Mouse (Mus musculus) lung, embryonic 15.5 days (tissue): ENCODE results near the gene Gucy2d. TPM values are rescaled to one million over a fixed set of nuclear protein-coding genes. Genes with fewer than 3 reads are reported as not detected.

Experiments used
- ATAC-seq: fragments of 200-750 bp; cut with Nextera tagmentation; 2 replicates; pipeline ENCODE4 v1.8.0; 2017; ENCODE audit warnings: moderate number of reproducible peaks, borderline replicate concordance; ENCODE audit not compliant: low FRiP score, low TSS enrichment; ENCODE audit errors: extremely low read depth
- H3K27ac ChIP-seq: fragments of 300-500 bp; sonication (generic); 2 replicates; pipeline ENCODE4 v1.5.1; 2015; ENCODE audit warnings: moderate library complexity, mild to moderate bottlenecking, inconsistent platforms
- H3K27me3 ChIP-seq: fragments of 300-500 bp; sonication (generic); 2 replicates; pipeline ENCODE4 v1.6.1; 2015; ENCODE audit warnings: inconsistent platforms
- H3K36me3 ChIP-seq: fragments of 300-500 bp; sonication (generic); 2 replicates; pipeline ENCODE4 v1.6.1; 2015; ENCODE audit warnings: inconsistent platforms
- H3K4me1 ChIP-seq: fragments of 300-500 bp; sonication (generic); 2 replicates; pipeline ENCODE4 v1.6.1; 2015; ENCODE audit warnings: inconsistent platforms
- H3K4me2 ChIP-seq: fragments of 300-500 bp; sonication (generic); 2 replicates; pipeline ENCODE4 v1.6.1; 2015; ENCODE audit warnings: inconsistent platforms, mild to moderate bottlenecking, moderate library complexity
- H3K4me3 ChIP-seq: fragments of 300-500 bp; sonication (generic); 2 replicates; pipeline ENCODE4 v1.5.1; 2015; ENCODE audit warnings: mild to moderate bottlenecking, inconsistent platforms
- H3K9ac ChIP-seq: fragments of 300-500 bp; sonication (generic); 2 replicates; pipeline ENCODE4 v1.6.1; 2015; ENCODE audit warnings: inconsistent platforms
- H3K9me3 ChIP-seq: fragments of 300-500 bp; sonication (generic); 2 replicates; pipeline ENCODE4 v1.6.1; 2016; ENCODE audit warnings: inconsistent platforms
- WGBS: fragments of 180-500 bp; shearing (Covaris S2); methylation state at CpG from one replicate; pipeline ENCODE4 v1.1.7; 2015; 5-methylcytosine and 5-hydroxymethylcytosine counted together
- polyA plus RNA-seq: library from polyadenylated mRNA; unstranded; fragments of >200 nt; fragmentation: Nextera tagmentation; extraction: Ambion mirVana; gene quantifications from 2 replicates; pipeline ENCODE4 v1.2.1, GENCODE M21; 2015

Gene Gucy2d
- polyA plus RNA-seq, 1 experiment from 2014 or later = not detected

DNA sequence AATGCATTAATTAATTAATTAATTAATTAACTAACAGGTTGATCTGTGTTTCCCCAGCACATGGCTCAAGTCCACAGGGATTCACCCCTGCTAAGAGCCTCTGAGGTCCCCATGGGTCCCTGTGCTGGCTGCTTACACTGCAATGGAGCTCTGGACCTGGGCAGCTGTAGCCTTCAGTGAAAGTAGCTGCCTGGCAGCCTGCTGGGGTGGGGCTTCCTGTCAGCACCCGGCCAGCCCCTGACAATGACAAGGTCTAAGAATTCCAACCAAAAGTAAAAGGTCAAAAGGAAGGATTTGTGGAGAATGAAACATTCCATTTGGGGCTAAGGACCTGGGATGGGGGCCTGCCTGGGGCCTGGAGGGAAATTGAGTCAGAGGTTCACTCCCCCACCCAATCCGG lies 53.1 kb downstream of the Gucy2d start:
- H3K9me3 ChIP-seq = no peaks in the 10 kb centered on the region
- ATAC-seq = no peak
- H3K4me2 ChIP-seq = no peak overlapping the region
- no peak overlapping the region for H3K9ac ChIP-seq
- no peak overlapping the region for H3K4me3 ChIP-seq
- H3K4me1 ChIP-seq = peaks cover 28% of the 10 kb centered on the region
- WGBS = 56% methylated on average over 2 of the region's 2 CpGs
- no peak overlapping the region for H3K27ac ChIP-seq
- no peaks in the 10 kb centered on the region for H3K36me3 ChIP-seq
- H3K27me3 ChIP-seq = 0 out of 2 replicates have a peak, but pooled peaks cover 6% of the 10 kb centered on the region

DNA sequence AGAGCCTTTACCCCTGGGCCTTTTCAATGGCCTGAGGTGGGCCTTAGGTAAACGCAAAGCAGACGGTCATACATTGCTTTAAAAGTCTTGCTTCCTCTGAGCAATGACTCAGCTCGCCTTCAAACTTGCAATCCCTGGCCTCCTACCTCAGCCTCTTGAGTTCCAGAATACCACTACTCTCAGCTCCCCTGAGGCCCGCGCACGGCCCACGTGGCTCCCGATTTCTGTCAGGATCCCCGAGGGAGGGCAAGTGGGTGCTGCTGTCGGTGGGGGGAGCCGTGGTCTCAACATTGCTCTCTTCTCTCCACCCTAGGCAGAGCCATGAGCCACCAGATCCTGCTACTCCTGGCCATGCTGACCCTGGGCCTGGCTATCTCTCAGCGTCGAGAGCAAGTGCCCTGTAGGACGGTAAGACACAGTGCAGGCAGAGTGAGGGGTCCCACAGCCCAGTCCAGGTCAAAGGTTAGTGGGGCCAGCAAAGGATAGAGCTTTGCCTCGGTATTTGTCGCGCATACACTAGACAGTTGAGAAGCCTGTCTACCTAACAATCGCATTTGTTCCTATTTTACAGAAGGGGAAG lies 53.8 kb downstream of the Gucy2d start:
- Histone ChIP-seq H3K36me3 (no peaks in the 10 kb centered on the region), H3K4me3 (no peak overlapping the region), H3K4me2 (no peak overlapping the region), H3K9ac (no peak overlapping the region), H3K4me1 (peaks cover 26% of the 10 kb centered on the region), H3K9me3 (no peaks in the 10 kb centered on the region), H3K27me3 (0 out of 2 replicates have a peak, but pooled peaks cover under 1% of the 10 kb centered on the region), H3K27ac (0 out of 2 replicates have a peak overlapping the region, but pooled peaks have one; percentile 4)
- ATAC-seq = no peak
- 53% methylated on average over 18 of the region's 18 CpGs for WGBS

DNA sequence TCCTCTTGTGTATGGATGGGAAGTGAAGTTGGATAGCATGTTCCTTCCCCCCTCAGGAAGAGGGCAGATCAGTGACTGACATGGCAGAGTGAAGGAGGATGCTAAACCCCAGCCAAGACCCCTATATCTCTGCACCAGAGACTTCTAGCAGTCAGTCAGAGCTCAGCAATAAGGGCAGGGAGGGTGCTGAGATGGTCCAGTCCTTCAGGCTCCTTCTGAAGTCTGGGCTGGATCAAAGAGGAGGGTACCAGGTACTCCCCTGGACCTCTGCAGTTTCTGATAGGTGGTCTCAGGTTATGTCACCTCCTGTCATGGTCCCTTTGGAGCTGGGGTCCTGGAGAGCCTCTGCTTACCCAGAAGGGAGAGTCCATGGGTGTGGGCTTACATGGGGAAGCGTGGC lies 55.4 kb downstream of the Gucy2d start:
- H3K27ac ChIP-seq = no peak overlapping the region
- H3K4me3 ChIP-seq = no peak overlapping the region
- H3K9ac ChIP-seq = no peak overlapping the region
- ATAC-seq = no peak
- no peaks in the 10 kb centered on the region for H3K9me3 ChIP-seq
- peaks cover 19% of the 10 kb centered on the region for H3K4me1 ChIP-seq
- WGBS = 76% methylated on average over 1 of the region's 1 CpGs
- H3K27me3 ChIP-seq = no peaks in the 10 kb centered on the region
- no peaks in the 10 kb centered on the region for H3K36me3 ChIP-seq
- no peak overlapping the region for H3K4me2 ChIP-seq

DNA sequence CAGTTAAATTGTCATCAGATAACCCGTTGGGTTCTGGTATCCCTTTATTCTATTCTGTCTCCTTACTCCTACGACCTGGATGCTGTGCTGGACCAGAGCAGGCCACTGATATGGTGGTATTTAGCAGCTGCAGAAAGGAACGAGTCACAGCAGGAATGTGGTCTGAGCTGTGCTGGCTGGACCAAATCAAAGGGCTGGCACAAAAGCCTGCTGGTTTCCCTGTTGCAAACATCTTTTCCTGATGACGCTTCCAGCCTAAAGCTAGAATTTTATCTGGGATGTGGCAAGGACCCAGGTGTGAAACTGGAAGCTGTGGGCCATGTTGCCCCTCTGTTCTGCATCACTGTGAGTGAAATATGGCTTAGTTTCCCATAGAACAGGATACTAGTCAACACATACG lies 57.2 kb downstream of the Gucy2d start:
- no peak for ATAC-seq
- no peak overlapping the region for H3K4me2 ChIP-seq
- WGBS = 66% methylated on average over 5 of the region's 5 CpGs

DNA sequence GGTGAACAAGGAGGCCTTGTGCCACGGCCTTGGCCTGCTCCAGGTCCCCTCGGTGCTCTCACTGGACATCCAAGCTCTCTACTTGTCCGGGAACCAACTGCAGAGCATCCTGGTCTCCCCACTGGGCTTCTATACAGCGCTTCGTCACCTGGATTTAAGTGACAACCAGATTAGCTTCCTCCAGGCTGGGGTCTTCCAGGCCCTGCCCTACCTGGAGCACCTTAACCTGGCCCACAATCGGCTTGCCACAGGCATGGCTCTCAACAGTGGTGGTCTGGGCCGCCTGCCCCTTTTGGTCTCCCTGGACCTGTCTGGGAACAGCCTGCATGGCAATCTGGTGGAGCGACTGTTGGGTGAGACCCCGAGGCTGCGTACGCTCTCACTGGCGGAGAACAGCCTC lies 57.9 kb downstream of the Gucy2d start:
- Histone ChIP-seq H3K4me1 (peaks cover 25% of the 10 kb centered on the region), H3K27me3 (no peaks in the 10 kb centered on the region), H3K36me3 (no peaks in the 10 kb centered on the region), H3K4me2 (no peak overlapping the region), H3K9ac (no peak overlapping the region), H3K27ac (no peak overlapping the region), H3K9me3 (no peaks in the 10 kb centered on the region), H3K4me3 (no peak overlapping the region)
- ATAC-seq = no peak
- WGBS = 90% methylated on average over 12 of the region's 12 CpGs

More for the DNA sequence above, 57.2 kb downstream of the Gucy2d start:
- Histone ChIP-seq H3K9me3 (no peaks in the 10 kb centered on the region), H3K4me3 (no peak overlapping the region), H3K36me3 (no peaks in the 10 kb centered on the region), H3K9ac (no peak overlapping the region), H3K27me3 (no peaks in the 10 kb centered on the region), H3K27ac (no peak overlapping the region), H3K4me1 (peaks cover 19% of the 10 kb centered on the region)

DNA sequence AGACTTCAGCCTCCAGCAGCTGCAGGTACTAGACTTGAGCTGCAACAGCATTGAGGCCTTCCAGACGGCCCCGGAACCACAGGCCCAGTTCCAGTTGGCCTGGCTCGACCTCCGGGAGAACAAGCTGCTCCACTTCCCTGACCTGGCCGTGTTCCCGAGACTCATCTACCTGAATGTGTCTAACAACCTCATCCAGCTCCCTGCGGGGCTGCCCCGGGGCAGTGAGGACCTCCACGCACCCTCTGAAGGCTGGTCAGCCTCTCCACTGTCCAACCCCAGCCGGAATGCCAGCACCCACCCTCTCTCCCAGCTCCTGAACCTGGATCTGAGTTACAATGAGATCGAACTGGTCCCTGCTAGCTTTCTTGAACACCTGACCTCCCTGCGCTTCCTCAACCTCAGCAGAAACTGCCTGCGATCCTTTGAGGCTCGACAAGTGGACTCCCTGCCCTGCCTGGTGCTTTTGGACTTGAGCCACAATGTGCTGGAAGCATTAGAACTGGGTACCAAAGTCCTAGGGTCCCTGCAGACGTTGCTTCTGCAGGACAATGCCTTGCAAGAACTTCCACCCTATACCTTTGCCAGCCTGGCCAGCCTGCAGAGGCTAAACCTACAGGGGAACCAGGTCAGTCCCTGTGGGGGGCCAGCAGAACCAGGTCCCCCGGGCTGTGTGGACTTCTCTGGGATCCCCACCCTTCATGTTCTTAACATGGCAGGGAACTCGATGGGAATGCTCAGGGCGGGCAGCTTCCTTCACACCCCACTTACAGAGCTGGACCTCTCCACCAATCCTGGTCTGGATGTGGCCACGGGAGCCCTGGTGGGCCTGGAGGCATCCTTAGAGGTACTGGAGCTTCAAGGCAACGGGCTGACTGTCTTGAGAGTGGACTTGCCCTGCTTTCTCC lies 58.7 kb downstream of the Gucy2d start:
- no peak for ATAC-seq
- Histone ChIP-seq H3K4me1 (peaks cover 22% of the 10 kb centered on the region), H3K27me3 (no peaks in the 10 kb centered on the region), H3K9me3 (no peaks in the 10 kb centered on the region), H3K4me2 (no peak overlapping the region), H3K27ac (no peak overlapping the region), H3K4me3 (no peak overlapping the region), H3K9ac (no peak overlapping the region), H3K36me3 (no peaks in the 10 kb centered on the region)
- WGBS = 80% methylated on average over 20 of the region's 20 CpGs

DNA sequence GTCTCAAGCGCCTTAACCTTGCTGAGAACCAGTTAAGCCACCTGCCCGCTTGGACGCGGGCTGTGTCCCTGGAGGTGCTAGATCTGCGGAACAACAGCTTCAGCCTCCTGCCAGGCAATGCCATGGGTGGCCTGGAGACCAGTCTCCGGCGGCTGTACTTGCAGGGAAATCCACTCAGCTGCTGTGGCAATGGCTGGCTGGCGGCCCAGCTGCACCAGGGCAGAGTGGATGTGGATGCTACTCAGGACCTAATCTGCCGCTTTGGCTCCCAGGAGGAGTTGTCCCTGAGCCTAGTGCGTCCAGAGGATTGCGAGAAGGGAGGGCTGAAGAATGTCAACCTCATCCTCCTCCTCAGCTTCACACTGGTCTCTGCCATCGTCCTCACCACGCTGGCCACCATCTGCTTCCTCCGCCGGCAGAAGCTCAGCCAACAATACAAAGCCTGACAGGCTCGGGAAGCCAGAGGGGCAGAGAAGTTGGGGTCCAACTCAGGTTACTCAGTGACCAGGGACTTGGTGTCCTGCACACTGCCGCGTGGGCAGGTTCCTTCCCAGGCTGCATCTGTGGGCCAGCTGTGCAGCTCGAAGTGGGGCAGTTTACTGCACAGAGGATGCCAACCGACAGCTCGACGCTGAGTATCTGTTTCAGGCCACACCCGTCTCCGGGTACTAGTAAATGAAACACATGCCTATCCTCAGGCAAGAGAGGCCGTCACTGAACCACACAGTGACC lies 59.5 kb downstream of the Gucy2d start:
- Histone ChIP-seq H3K27me3 (no peaks in the 10 kb centered on the region), H3K9me3 (no peaks in the 10 kb centered on the region), H3K4me2 (no peak overlapping the region), H3K9ac (no peak overlapping the region), H3K27ac (no peak overlapping the region), H3K36me3 (no peaks in the 10 kb centered on the region), H3K4me1 (peaks cover 25% of the 10 kb centered on the region), H3K4me3 (no peak overlapping the region)
- ATAC-seq = no peak
- 75% methylated on average over 25 of the region's 25 CpGs for WGBS

DNA sequence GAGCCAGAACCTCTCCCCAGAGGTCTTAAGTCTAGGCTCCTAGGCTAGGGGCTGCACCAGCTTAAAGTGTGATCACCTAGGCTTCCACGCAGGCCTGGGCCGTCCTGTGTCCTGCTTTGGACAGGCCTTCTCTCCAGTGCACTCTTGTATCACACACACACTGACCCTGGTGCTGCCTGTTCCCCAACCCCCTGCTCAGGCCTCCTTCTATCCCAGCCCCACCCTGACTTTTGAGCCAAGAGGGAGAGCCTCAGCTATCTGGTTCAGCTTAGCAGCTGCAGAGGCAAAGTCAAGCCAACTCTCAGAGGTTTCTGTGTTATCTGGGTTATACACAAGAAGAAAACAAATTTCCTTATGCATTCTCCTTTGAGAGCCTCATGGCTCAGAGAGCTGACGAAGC lies 60.3 kb downstream of the Gucy2d start:
- H3K4me3 ChIP-seq = no peak overlapping the region
- WGBS = 79% methylated on average over 3 of the region's 3 CpGs
- H3K27ac ChIP-seq = no peak overlapping the region
- ATAC-seq = no peak
- H3K4me2 ChIP-seq = no peak overlapping the region
- no peak overlapping the region for H3K9ac ChIP-seq
- no peaks in the 10 kb centered on the region for H3K36me3 ChIP-seq
- no peaks in the 10 kb centered on the region for H3K27me3 ChIP-seq
- no peaks in the 10 kb centered on the region for H3K9me3 ChIP-seq
- H3K4me1 ChIP-seq = peaks cover 31% of the 10 kb centered on the region

DNA sequence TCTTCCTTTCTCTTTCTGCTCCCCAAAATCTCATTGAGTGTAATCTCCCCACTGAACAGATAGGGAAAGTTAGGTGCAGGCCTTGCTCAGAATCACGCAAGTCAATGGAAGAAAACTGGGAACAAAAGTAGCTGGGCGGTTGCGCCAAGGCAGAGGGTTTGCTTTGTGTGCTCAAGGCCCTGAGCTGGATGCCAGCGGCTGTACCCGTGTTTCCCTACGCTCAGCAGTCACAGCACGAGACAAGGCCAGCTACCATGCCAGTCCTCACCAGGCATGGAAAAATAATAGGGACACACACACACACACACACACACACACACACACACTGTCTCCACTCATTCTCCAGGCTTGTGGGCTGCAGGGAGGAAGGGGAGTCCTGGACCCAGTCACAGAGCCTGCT lies 60.9 kb downstream of the Gucy2d start:
- Histone ChIP-seq H3K9ac (no peak overlapping the region), H3K4me3 (no peak overlapping the region), H3K27me3 (no peaks in the 10 kb centered on the region), H3K4me2 (no peak overlapping the region), H3K9me3 (no peaks in the 10 kb centered on the region), H3K27ac (no peak overlapping the region), H3K36me3 (no peaks in the 10 kb centered on the region), H3K4me1 (peaks cover 35% of the 10 kb centered on the region)
- ATAC-seq = no peak
- WGBS = 88% methylated on average over 7 of the region's 7 CpGs

DNA sequence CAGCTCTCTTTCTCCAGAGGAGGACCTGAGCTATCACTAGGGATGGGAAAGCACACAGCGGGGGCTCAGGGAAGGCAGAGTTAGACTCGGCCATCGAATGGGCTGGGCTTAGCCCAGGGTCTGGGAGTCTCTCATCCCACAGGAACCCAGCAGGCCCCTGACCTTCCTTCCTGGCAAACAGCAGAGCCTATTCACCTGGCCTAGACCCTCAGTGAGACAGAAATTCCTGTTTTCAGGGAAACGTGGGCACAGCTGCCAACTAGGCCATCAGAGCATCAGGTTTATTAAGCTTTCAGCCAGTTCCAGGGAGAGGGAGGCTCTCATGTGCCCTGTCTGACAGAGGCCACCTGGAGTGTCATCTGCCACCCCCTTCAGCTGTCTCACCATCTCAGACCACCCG lies 62.7 kb downstream of the Gucy2d start:
- no peaks in the 10 kb centered on the region for H3K9me3 ChIP-seq
- no peaks in the 10 kb centered on the region for H3K27me3 ChIP-seq
- peaks cover 35% of the 10 kb centered on the region for H3K4me1 ChIP-seq
- no peak overlapping the region for H3K27ac ChIP-seq
- WGBS = 36% methylated on average over 5 of the region's 5 CpGs
- ATAC-seq = no peak
- H3K9ac ChIP-seq = no peak overlapping the region
- no peaks in the 10 kb centered on the region for H3K36me3 ChIP-seq
- no peak overlapping the region for H3K4me3 ChIP-seq
- no peak overlapping the region for H3K4me2 ChIP-seq

DNA sequence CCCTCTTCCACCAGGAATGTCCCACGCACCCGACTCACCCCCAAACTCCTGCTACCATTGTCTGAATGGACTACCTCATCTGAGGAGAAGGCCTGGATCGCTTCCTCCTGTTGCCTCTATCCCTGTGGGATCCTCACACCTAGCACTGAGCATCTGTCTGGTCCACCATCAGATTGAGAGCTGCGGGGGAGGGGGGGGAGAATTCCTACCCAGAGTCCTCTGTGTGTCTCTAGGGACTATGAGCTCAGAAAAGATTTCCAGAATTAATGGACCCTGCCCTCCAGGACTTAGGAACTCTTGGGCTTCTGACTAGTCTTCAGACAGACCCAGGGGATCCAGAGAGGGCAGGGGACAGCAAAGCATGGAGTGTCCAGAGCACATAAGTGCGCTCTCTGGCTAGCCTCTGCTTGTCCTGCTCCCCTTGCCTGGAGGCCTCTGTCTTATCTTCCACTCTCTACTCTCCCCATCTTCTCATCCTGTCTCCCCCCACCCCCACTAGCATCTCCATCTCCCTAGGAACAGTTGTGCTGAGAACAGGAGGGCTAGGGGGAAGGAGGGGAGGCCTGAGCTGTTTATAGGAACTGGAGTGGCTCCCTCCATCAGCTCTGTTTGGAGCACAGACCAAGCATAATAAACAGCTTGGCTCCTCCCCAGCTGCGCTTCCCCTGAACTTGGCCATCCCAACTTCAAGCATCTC lies 63.9 kb downstream of the Gucy2d start:
- ATAC-seq = peak; percentile 82
- peak overlapping the region; percentile 80 for H3K27ac ChIP-seq
- no peaks in the 10 kb centered on the region for H3K27me3 ChIP-seq
- no peaks in the 10 kb centered on the region for H3K9me3 ChIP-seq
- WGBS = 41% methylated on average over 6 of the region's 6 CpGs
- H3K9ac ChIP-seq = no peak overlapping the region
- no peaks in the 10 kb centered on the region for H3K36me3 ChIP-seq
- peaks cover 35% of the 10 kb centered on the region for H3K4me1 ChIP-seq
- no peak overlapping the region for H3K4me2 ChIP-seq
- no peak overlapping the region for H3K4me3 ChIP-seq
